Mouse (Mus musculus): ENCODE measurements around the gene Mylk3.

GRCm38 (mm10) chr8:85381926-85382325, 4.2 kb downstream of the Mylk3 start:
- TF ChIP-seq CTCF (IDR thresholded peaks at IDR 0.05; ENCODE audit: low read depth) (no peak), EP300 (IDR thresholded peaks at IDR 0.05; ENCODE audit: low read depth) (no peak)

Measured in heart, postnatal 0 days (tissue).